Mouse (Mus musculus) stomach, embryonic 16.5 days (tissue): ENCODE results near the gene Ssmem1. TPM values are rescaled to one million over a fixed set of nuclear protein-coding genes. Genes with fewer than 3 reads are reported as not detected.
A peak's percentile ranks its signal among the peaks of the same experiment; 100 is the strongest.

Experiments
- ATAC-seq: fragments of 200-750 bp; cut with Nextera tagmentation; 2 replicates; pipeline ENCODE4 v1.8.0; 2017; ENCODE audit warnings: moderate number of reproducible peaks, moderate TSS enrichment; ENCODE audit not compliant: insufficient read depth, low FRiP score
- H3K27ac ChIP-seq: fragments of 300-500 bp; sonication (generic); 2 replicates; pipeline ENCODE4 v1.5.1; 2014; ENCODE audit warnings: low read length
- H3K27me3 ChIP-seq: fragments of 300-500 bp; sonication (generic); 2 replicates; pipeline ENCODE4 v1.6.1; 2014; ENCODE audit warnings: low read length, control low read depth, mixed read lengths; ENCODE audit not compliant: control insufficient read depth, insufficient read depth
- H3K36me3 ChIP-seq: fragments of 300-500 bp; sonication (generic); 2 replicates; pipeline ENCODE4 v1.6.1; 2014; ENCODE audit warnings: low read length; ENCODE audit not compliant: control insufficient read depth, insufficient read depth
- H3K4me1 ChIP-seq: fragments of 300-500 bp; sonication (generic); 2 replicates; pipeline ENCODE4 v1.6.1; 2014; ENCODE audit warnings: low read length, control low read depth, mixed read lengths; ENCODE audit not compliant: control insufficient read depth, insufficient read depth
- H3K4me2 ChIP-seq: fragments of 300-500 bp; sonication (generic); 2 replicates; pipeline ENCODE4 v1.6.1; 2014; ENCODE audit warnings: low read depth, low read length, mixed read lengths
- H3K4me3 ChIP-seq: fragments of 300-500 bp; sonication (generic); replicated peaks from 2 replicates; pipeline ENCODE4 v1.5.1; 2014; ENCODE audit warnings: mild to moderate bottlenecking, low read length
- H3K9ac ChIP-seq: fragments of 300-500 bp; sonication (generic); 2 replicates; pipeline ENCODE4 v1.6.1; 2014; ENCODE audit warnings: low read length
- H3K9me3 ChIP-seq: fragments of 300-500 bp; sonication (generic); replicated peaks from 2 replicates; pipeline ENCODE4 v1.6.1; 2016; ENCODE audit warnings: low read length, control low read depth; ENCODE audit not compliant: control insufficient read depth
- WGBS: fragments of 180-500 bp; shearing (Covaris S2); extraction: QIAGEN DNeasy Blood & Tissue Kit; methylation state at CpG from one replicate; pipeline ENCODE4 v1.1.7; 2014; 5-methylcytosine and 5-hydroxymethylcytosine counted together
- polyA plus RNA-seq: library from polyadenylated mRNA; unstranded; fragments of >200 nt; fragmentation: Nextera tagmentation; extraction: Ambion mirVana; gene quantifications from 2 replicates; pipeline ENCODE4 v1.2.1, GENCODE M21; 2015

Gene Ssmem1
- polyA plus RNA-seq, 1 experiment from 2014 or later, result not detected

- Histone ChIP-seq H3K27ac (peak overlapping the region; percentile 34), H3K4me2 (peak overlapping the region; percentile 58), H3K4me3 (no peak overlapping the region), H3K4me1 (peaks cover 21% of the 10 kb centered on the region), H3K9ac (peak overlapping the region; percentile 13; the same call in 1 of the 2 replicates), H3K9me3 (no peaks in the 10 kb centered on the region), H3K36me3 (no peaks in the 10 kb centered on the region), H3K27me3 (no peaks in the 10 kb centered on the region)
- ATAC-seq, result no peak
- WGBS, result 36% methylated on average over 9 of the region's 9 CpGs
These were observed 38.1 kb downstream of the Ssmem1 start for GRCm38 (mm10) chr6:30547656-30548306.

- Histone ChIP-seq H3K27me3 (no peaks in the 10 kb centered on the region), H3K27ac (peak overlapping the region; percentile 61), H3K9ac (peak overlapping the region; percentile 15; the same call in 1 of the 2 replicates), H3K4me3 (no peak overlapping the region), H3K4me1 (peaks cover 15% of the 10 kb centered on the region), H3K36me3 (no peaks in the 10 kb centered on the region), H3K9me3 (no peaks in the 10 kb centered on the region), H3K4me2 (0 out of 2 replicates have a peak overlapping the region, but pooled peaks have one; percentile 10)
- 16% methylated on average over 15 of the region's 15 CpGs for WGBS
- no peak for ATAC-seq
These were observed 39.6 kb downstream of the Ssmem1 start for GRCm38 (mm10) chr6:30549231-30549761.

- no peak overlapping the region for H3K4me2 ChIP-seq
- WGBS, result 80% methylated on average over 7 of the region's 7 CpGs
- no peak overlapping the region for H3K4me3 ChIP-seq
- no peak for ATAC-seq
- no peak overlapping the region for H3K9ac ChIP-seq
- H3K4me1 ChIP-seq, result peaks cover 15% of the 10 kb centered on the region
- no peaks in the 10 kb centered on the region for H3K27me3 ChIP-seq
- H3K36me3 ChIP-seq, result no peaks in the 10 kb centered on the region
- H3K9me3 ChIP-seq, result no peaks in the 10 kb centered on the region
- no peak overlapping the region for H3K27ac ChIP-seq
These were observed 41.0 kb downstream of the Ssmem1 start for GRCm38 (mm10) chr6:30550496-30551192.

- Histone ChIP-seq H3K27me3 (no peaks in the 10 kb centered on the region), H3K4me2 (no peak overlapping the region), H3K4me1 (peaks cover 15% of the 10 kb centered on the region), H3K36me3 (no peaks in the 10 kb centered on the region), H3K9me3 (no peaks in the 10 kb centered on the region), H3K4me3 (no peak overlapping the region), H3K27ac (no peak overlapping the region), H3K9ac (no peak overlapping the region)
- ATAC-seq, result no peak
These were observed 41.5 kb downstream of the Ssmem1 start for GRCm38 (mm10) chr6:30551193-30551515.

- H3K27ac ChIP-seq, result no peak overlapping the region
- H3K9ac ChIP-seq, result peak overlapping the region; percentile 33; the same call in 1 of the 2 replicates
- H3K4me2 ChIP-seq, result peak overlapping the region; percentile 35; the same call in 1 of the 2 replicates
- no peaks in the 10 kb centered on the region for H3K9me3 ChIP-seq
- H3K4me1 ChIP-seq, result peaks cover 15% of the 10 kb centered on the region
- no peaks in the 10 kb centered on the region for H3K27me3 ChIP-seq
- ATAC-seq, result no peak
- 38% methylated on average over 23 of the region's 23 CpGs for WGBS
- H3K36me3 ChIP-seq, result no peaks in the 10 kb centered on the region
- H3K4me3 ChIP-seq, result no peak overlapping the region; the same call in 1 of the 2 replicates
These were observed 42.3 kb downstream of the Ssmem1 start for GRCm38 (mm10) chr6:30551644-30552580.

GRCm38 (mm10) chr6:30552628-30553027, 43.0 kb downstream of the Ssmem1 start:
- H3K36me3 ChIP-seq, result no peaks in the 10 kb centered on the region
- H3K9me3 ChIP-seq, result no peaks in the 10 kb centered on the region
- H3K4me3 ChIP-seq, result no peak overlapping the region
- H3K27ac ChIP-seq, result no peak overlapping the region
- no peak overlapping the region for H3K9ac ChIP-seq
- H3K4me1 ChIP-seq, result peaks cover 15% of the 10 kb centered on the region
- 56% methylated on average over 6 of the region's 6 CpGs for WGBS
- no peaks in the 10 kb centered on the region for H3K27me3 ChIP-seq
- H3K4me2 ChIP-seq, result no peak overlapping the region
- no peak for ATAC-seq

- 71% methylated on average over 7 of the region's 7 CpGs for WGBS
- Histone ChIP-seq H3K27me3 (no peaks in the 10 kb centered on the region), H3K4me1 (peaks cover 11% of the 10 kb centered on the region), H3K9me3 (no peaks in the 10 kb centered on the region), H3K9ac (no peak overlapping the region), H3K27ac (no peak overlapping the region), H3K4me2 (no peak overlapping the region), H3K36me3 (no peaks in the 10 kb centered on the region), H3K4me3 (no peak overlapping the region)
- ATAC-seq, result no peak
These were observed 43.8 kb downstream of the Ssmem1 start for GRCm38 (mm10) chr6:30553381-30554010.

GRCm38 (mm10) chr6:30554092-30554491, 44.4 kb downstream of the Ssmem1 start:
- Histone ChIP-seq H3K4me2 (no peak overlapping the region), H3K27ac (no peak overlapping the region), H3K9ac (no peak overlapping the region), H3K4me3 (no peak overlapping the region), H3K27me3 (no peaks in the 10 kb centered on the region), H3K4me1 (peaks cover 7% of the 10 kb centered on the region), H3K36me3 (no peaks in the 10 kb centered on the region), H3K9me3 (no peaks in the 10 kb centered on the region)
- whole genome bisulfite sequencing, result 89% methylated on average over 5 of the region's 5 CpGs
- no peak for ATAC-seq
